Mouse (Mus musculus): ENCODE data around the gene Cdk1. TPM values are rescaled to one million over a fixed set of nuclear protein-coding genes. Genes with fewer than 3 reads are reported as not detected.

Cdk1 gene
- polyA plus RNA-seq, 1 experiment from 2014 or later = 415 TPM

DNA sequence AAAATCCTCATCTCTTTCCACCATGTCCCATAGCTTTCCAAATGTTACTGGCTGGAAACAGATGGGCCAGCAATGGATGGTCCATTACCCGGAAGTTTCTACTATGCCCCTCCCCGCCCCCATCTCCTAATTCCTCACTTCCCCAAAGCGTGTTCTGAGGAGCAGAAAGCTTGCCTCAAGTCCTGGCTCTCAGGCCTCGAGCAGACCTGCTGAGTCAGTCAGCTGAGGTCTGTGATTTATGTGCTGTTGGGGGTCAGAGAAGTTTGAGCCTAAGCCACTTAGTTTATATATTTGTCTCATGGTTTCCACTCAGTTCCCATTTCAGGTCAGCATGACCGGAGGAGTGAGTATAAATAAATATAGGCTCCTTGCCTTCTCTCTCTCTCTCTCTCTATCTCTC is 43.6 kb downstream of the Cdk1 start:
- DNase-seq (ENCODE audit: low spot score) = no peak

GRCm38 (mm10) chr10:69307067-69307466 is 45.7 kb downstream of the Cdk1 start:
- peak; percentile 62 for DNase-seq (ENCODE audit: low spot score)

DNA sequence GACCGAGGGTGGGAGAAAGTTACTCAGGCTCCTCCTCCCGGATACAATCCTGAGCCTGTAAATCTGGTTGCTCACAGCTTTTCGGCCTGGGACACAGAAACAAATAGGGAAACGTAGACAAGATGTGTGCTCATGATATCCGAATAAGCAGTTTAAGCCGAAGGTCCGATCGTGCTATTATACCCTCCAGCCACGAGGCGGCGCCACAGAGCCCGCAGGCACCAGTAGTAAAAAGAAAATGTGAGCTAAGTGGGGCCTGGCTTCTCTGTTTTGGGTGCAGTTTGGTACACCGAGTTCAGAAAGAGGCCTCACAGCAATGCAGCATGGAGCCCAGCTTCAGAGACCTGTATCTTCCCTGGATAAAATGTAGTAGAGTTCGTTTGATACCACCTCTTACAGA is 46.5 kb downstream of the Cdk1 start:
- DNase-seq (ENCODE audit: low spot score) = peak; percentile 16

DNA sequence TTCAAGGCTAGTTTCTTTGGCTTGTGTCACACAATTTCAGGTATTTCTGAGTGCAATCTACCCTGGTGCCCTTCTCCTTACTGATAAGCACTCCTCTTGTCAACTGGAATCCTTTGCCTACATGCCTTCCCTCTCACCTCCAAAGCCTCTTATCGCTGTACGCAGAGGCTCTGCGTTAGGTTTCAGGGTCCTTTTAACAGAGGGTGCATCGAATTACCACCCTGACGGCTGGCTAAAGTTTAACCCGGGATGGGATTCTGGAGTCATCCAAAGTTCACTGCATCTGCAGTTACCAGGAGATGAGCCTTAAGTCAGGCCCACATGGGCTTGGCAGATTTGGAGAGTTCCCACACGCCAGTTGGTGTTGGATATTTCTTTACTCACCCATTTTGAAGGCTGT is 47.1 kb downstream of the Cdk1 start:
- DNase-seq (ENCODE audit: low spot score) = no peak

GRCm38 (mm10) chr10:69304819-69305218 is 47.9 kb downstream of the Cdk1 start:
- DNase-seq (ENCODE audit: low spot score) = no peak

GRCm38 (mm10) chr10:69302667-69303066 is 50.1 kb downstream of the Cdk1 start:
- no peak for DNase-seq (ENCODE audit: low spot score)

DNA sequence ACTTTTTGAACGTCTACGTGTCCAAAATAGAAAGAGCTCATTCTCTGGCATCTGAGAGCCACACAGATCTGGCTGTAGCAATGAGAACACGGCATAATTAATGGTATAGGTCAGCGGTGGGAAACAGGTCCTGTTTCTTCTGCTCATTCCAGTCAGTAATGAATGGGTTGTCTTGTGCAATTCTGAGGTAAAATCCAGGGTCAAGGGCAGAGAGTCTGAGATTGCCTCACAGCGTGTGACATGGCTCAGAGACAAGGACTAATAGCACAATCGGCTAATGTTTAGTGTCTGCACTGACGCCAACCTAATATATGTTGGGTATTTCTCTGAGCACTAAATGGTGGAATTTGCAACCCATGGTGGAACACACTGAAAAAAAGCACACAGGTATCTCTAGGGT is 52.8 kb downstream of the Cdk1 start:
- DNase-seq (ENCODE audit: low spot score) = no peak

DNA sequence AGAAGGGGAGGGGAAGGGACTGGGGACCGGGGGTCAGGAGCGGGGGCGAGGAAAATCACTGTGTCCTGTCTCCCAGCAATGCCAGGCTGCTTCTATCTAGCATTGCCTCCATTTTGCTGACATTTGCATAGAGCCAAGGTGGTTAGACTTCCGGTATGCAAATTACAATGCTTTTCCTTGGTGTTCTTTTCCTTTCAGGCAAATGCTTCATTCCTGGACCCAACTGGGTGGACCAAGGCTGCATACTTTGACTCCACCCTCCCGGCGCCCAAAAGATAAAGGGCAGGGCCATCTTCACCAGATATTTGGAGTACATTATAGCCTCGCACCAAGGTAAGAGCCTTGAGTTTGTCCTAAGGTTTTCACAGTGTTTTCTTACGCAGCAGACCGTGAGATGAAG is 56.8 kb downstream of the Cdk1 start:
- no peak for DNase-seq (ENCODE audit: low spot score)

DNA sequence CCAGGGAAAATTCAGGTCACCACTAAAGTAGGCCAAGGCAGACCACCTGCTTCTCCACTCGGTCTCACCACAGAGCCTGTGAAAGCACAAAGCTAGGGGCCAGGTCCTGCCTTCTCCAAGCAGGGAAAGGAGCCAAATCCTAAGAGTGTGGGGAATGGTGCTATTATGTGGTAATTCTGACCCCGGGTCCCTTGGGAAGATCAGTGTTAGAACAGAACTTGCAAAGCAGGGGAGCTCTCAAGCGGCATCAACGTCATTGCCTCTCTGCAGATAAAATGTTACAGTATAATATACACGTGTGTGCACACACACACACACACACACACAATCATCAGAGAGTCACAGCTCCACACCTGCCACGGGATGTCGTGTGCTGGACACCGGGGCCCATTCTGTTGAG is 62.0 kb downstream of the Cdk1 start:
- no peak for DNase-seq (ENCODE audit: low spot score)

DNA sequence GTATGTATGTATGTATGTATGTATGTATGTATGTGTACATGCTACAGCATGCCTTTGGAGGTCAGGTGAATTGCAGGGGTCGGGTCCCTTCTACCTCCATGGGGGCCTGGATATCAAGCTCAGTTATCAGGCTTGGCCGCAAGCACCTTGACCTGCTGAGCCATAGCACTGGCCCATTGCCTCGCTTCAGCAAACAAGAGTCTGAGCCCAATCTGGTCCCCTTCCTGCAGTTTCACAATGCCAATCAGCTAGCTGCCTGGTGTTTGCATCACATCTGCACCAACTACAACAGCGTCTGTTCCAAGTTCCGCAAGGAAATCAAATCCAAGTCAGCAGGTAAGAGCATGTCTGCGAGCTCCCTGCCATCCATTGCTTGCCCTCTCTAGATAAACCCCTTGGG is 64.0 kb downstream of the Cdk1 start:
- no peak for DNase-seq (ENCODE audit: low spot score)

GRCm38 (mm10) chr10:69288086-69288485 is 64.7 kb downstream of the Cdk1 start:
- DNase-seq (ENCODE audit: low spot score) = no peak

DNA sequence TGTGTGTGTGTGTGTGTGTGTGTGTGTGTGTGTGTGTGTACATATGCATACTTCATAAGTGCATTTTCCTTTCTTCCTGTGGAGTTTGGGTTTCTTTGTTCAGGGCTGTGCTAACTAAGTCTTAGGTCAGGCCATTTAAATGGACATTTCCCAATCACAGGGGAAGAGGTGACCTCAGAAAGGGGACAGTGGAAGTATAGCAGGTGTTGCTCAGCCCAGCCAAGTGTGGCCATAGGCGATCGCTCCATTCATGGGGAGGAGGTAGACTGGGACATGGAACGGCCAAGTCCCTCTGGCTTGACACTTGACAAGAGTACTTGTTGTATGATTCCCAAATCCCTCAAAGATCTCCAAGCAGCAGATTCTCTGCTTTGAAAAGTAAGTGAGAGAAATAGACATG is 65.8 kb downstream of the Cdk1 start:
- DNase-seq (ENCODE audit: low spot score) = no peak

Other genes with a start within 250 kb of the Cdk1 start
- gene Rhobtb1, start 201.5 kb downstream of the Cdk1 start, polyA plus RNA-seq (2015; fragmentation: Nextera tagmentation; extraction: Ambion mirVana) = 3.4 and 4.9 TPM in 2 replicates
- gene A930033H14Rik, start 139.8 kb downstream of the Cdk1 start, polyA plus RNA-seq (2015; fragmentation: Nextera tagmentation; extraction: Ambion mirVana) = 0.36 TPM in 2 replicates
- 8.5 and 10.5 TPM in 2 replicates for gene Ank3, start 45.8 kb upstream of the Cdk1 start, polyA plus RNA-seq (2015; fragmentation: Nextera tagmentation; extraction: Ambion mirVana)